Mouse (Mus musculus): ENCODE measurements around the gene Ramac.
A peak's percentile ranks its signal among the peaks of the same experiment; 100 is the strongest.

The Ramac gene

GRCm38 (mm10) chr7:81777667-81778218 is 15.0 kb downstream of the Ramac start:
- no peak for DNase-seq (ENCODE audit: low spot score in 2 of 2)

- no peak for DNase-seq (ENCODE audit: low spot score in 2 of 2)
Observed at GRCm38 (mm10) chr7:81788536-81788935, 25.8 kb downstream of the Ramac start.

- peak; percentile 78 to 79 for DNase-seq (ENCODE audit: low spot score in 2 of 2)
Observed at GRCm38 (mm10) chr7:81789095-81789757, 26.5 kb downstream of the Ramac start, which contains the start of gene 3110040N11Rik. Gene 3110040N11Rik (minus strand): TSS chr7:81789478.

GRCm38 (mm10) chr7:81806067-81806466 is 43.3 kb downstream of the Ramac start:
- DNase-seq (ENCODE audit: low spot score in 2 of 2) = no peak
